In the genomic region with DNA sequence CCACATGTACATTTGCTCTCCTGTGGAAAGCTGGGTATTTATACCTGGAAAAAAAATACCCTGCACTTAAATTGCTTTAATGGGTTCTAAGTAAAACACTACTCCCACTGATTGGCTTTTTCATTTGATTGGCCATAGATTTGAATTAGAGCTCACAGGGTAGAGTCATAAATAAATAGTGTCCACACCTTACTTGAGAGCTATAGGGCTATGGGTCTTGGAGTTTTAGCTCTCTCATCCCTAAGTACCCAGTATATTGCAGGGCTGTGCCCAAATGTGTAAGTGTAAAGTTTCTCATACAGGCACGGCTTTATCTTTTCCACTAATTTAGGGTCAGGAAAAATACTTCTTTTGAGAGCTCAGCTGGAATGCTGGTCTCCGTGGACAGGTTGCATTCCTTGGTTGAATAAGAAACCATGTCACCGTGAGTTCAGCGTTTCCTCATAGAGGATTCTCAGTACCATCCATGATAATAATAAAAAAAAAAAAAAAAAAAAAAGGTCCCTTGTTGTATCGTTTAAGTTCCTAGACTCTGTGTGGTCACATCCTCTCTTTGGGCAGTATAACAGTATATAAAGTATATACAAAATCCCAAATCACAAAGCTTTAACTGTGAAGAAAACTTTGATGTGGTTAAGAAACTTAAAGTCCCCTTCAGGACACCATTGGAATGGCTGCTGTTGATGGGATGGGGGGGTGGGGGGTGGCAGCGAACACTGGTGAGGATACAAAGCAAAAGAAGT, we compare ENCODE assay signal across 23 mouse cellular contexts.
"Had no signal": no experiment of that assay in that cellular context is flagged by ENCODE, and none has a peak within 500 bp of the region (broad histone marks: within the 10 kb centered on the region; RNA-seq: fewer than 3 reads in every experiment).

No protein-coding gene starts in this region.

- H3K9ac ChIP-seq: heart, embryonic 12.5 days; hindbrain, embryonic 13.5 days; hindbrain, embryonic 15.5 days; kidney, embryonic 15.5 days; limb, embryonic 15.5 days; liver, embryonic 12.5 days; liver, embryonic 14.5 days had no signal

- ATAC-seq: hindbrain, postnatal 0 days; intestine, embryonic 16.5 days had no signal

- H3K36me3 ChIP-seq: heart, embryonic 10.5 days; heart, embryonic 12.5 days; hindbrain, embryonic 13.5 days; hindbrain, embryonic 15.5 days; kidney, embryonic 15.5 days; limb, embryonic 15.5 days; liver, embryonic 12.5 days had no signal

- H3K4me2 ChIP-seq: heart, embryonic 12.5 days; hindbrain, embryonic 13.5 days; hindbrain, embryonic 15.5 days; kidney, embryonic 15.5 days; limb, embryonic 15.5 days had no signal

- H3K27me3 ChIP-seq: heart, embryonic 12.5 days; hindbrain, embryonic 13.5 days; hindbrain, embryonic 15.5 days; kidney, embryonic 15.5 days; limb, embryonic 15.5 days; liver, embryonic 12.5 days had no signal

- H3K27ac ChIP-seq: hindbrain, embryonic 13.5 days; hindbrain, postnatal 0 days; kidney, embryonic 15.5 days; kidney, postnatal 0 days; layer of hippocampus, adult 2 months; left cerebral cortex, adult 2 months; limb, embryonic 15.5 days; liver, embryonic 12.5 days; liver, embryonic 14.5 days had no signal

- H3K9me3 ChIP-seq: heart, embryonic 10.5 days; heart, embryonic 12.5 days; hindbrain, embryonic 13.5 days; hindbrain, embryonic 15.5 days; kidney, embryonic 15.5 days; limb, embryonic 15.5 days; liver, embryonic 12.5 days had no signal

- DNase-seq: gastrocnemius, postnatal 14 days; gastrocnemius, postnatal 36 days; heart, adult 18-20 months; heart, postnatal 10 days; heart, postnatal 36 days; kidney, adult 11 months; kidney, adult 2 months; kidney, adult 9 months; kidney, postnatal 25 days; kidney, postnatal 4 days had no signal

- H3K4me3 ChIP-seq: heart, embryonic 10.5 days; heart, embryonic 12.5 days; hindbrain, embryonic 13.5 days; hindbrain, embryonic 15.5 days; kidney, embryonic 15.5 days; layer of hippocampus, adult 2 months; left cerebral cortex, adult 2 months; limb, embryonic 15.5 days; liver, embryonic 12.5 days had no signal
